Mouse (Mus musculus) hematopoietic stem cell, adult 5-6 weeks (primary cell): ENCODE data around the gene Nhs. TPM values are rescaled to one million over a fixed set of nuclear protein-coding genes. Genes with fewer than 3 reads are reported as not detected.

Experiments used
- ATAC-seq, 2 experiments: fragments of 125-278 bp in 1 of 2; replicated peaks in 1 of 2; 2 replicates each; pipeline ENCODE4 v1.8.0; 2016 to 2017; ENCODE audit warnings: inconsistent platforms in 2 of 2, mild to moderate bottlenecking in 2 of 2, moderate number of reproducible peaks in 2 of 2, low read depth in 1 of 2, moderate TSS enrichment in 1 of 2; ENCODE audit not compliant: low FRiP score in 2 of 2, poor library complexity in 2 of 2, severe bottlenecking in 2 of 2, insufficient read depth in 1 of 2, low TSS enrichment in 1 of 2
- total RNA-seq: library from RNA; stranded (forward); fragments of 172-1452, 232-1000 nt; gene quantifications from 2 replicates; pipeline ENCODE4 v1.2.3, GENCODE M21; 2017

Gene Nhs
- total RNA-seq: not detected in 2 replicates

DNA sequence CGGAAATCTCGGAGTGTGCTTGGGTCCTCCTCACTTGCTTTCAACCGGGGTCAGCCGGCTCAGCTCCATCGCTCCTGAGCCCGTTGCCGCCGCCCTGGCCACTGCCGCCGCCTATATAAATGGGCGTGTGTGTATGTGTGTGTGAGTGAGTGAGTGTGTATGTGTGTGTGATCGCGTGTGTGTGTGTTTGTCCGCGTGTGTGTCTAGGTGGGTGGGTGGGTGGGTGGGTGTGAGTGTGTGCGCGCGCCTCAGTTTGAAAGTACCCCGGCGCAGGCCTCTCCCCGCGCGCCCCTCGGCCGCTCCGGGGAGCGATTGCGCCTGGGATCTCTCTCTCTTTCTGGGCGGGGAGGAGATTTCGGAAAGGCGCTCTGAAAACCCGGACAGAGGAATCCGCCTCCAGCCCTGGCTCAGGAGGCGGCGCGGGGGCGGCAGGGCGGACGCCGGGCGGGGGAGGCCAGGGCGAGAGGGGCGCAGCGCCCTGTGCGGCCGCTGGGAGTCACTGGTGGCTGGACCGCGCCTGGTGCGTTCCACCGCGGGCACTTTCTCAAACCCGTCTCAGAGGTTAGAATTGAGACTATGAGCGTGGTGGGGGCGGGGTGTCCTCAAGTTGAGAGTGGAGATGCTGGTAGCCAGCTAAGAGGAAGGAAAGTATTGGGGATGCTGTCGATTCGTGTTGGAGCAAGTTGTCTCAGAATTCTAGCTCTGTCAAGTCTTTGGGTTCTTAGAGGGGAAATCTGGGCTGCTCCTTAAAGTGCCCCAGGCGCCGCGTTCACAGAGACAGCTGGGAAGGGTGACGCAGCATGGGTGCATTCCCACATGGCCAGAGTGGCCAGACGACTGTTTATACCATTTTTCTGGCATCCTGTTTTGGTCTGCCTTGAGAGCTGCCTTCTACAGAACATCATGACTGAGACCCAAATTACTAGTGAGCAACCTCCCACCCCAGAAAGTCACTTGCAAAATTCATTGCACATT is at the start of gene Nhs:
Gene Nhs, minus strand, starts transcription at position 94 of the 975 bp plus-strand sequence.
- ATAC-seq: peak; percentile 51 to 69

DNA sequence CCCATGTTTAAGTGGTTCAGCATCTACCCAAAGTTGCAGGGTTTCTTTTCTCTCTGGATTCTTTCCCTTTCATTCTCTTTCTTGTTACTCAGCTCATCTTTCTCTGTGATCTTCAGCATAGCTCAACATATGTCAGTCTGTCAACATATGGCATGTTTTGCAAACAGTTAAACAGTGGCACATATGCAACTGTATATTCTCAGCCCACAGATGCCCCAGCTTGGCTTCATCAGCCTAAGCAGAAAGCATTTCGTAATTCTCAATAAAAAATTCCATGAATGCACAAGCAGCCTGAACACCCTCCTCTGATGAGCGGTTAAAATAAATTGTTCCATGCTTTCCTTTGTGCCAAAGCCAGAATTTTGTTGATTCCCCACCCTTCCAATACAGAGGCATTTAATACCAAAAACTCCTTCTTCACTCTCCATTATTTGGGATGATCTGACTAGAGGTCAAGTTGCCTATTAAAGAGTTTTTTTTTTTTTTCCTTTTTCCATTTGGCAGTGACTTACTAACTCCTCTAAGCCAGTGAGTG is 46.9 kb upstream of the Nhs start:
- no peak for ATAC-seq

GRCm38 (mm10) chrX:162158743-162159636 is 540 bp downstream of the Nhs start:
- peak; percentile 60 to 62 for ATAC-seq

DNA sequence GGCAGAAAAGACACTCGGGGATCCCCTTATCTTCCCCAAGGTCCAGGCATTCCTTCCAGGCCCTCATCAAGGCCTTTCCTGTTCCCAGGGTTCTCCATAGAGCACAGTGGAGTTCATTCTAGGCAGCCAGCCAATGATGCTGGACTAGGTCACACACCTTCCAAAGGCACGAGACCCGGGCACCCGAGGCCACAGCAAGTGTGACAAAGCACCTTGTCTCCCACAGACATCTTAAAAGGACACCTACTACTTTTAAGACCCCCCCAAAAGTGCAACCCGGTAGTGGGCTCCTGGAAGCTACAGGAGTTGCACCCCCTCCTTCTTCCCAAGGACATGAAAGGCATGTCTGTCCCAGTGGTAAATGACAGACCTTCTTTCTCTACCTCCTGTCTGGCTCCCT is 1.4 kb downstream of the Nhs start:
- no peak for ATAC-seq

- ATAC-seq: no peak
These were observed 21.7 kb downstream of the Nhs start for GRCm38 (mm10) chrX:162137807-162138206.

- ATAC-seq: no peak
These were observed 46.3 kb downstream of the Nhs start for GRCm38 (mm10) chrX:162113257-162113656.

DNA sequence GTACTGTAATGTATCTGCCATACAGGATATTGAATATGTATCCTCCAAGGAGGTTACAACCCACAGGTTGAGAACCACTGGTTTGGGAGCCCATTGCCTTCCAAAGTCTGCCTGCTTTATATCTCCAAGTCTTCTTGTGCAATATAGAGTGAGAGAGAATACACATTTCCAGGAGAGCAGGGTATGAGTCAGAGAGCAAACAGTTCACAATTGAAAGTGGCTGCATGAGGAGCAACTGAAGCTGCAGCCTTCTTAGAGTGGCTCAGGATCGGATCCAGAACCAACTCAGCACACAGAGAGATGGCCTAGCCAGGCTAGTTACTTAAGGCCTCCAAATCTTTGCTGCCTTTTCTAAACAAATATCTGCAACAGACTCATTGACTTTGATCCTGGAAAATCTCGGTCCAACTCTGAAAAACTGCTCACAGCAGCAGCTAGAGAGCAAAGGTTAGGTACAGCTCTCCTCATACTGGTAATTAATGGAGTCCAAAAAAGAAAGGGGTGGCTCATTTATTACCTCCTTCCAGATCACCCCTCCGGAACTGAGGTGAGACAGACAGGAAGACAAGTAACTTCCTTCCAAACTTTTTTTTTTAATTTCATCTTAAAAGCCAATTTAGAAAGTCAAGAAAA is 56.6 kb downstream of the Nhs start:
- ATAC-seq: no peak

GRCm38 (mm10) chrX:162098364-162098763 is 61.2 kb downstream of the Nhs start:
- no peak for ATAC-seq

DNA sequence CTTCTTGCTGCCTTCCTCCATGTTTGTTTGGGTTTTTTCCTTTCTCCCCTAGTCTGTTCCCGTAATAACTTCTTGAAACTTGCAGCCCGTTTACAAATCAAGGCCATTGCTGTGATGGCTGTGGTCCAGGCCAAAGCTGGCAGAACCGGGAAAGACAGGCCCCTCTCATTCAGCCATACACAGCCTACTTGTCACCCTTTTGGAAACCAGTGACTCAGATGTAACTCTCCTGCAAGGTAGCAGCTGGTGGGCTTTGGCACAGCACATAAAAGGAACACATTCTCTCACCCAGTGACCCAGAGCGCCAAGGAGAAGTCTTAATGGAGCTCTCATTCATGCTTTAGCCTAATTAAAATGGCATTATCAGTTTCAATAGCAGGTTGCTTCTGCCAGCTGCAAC is 72.2 kb downstream of the Nhs start:
- no peak for ATAC-seq

GRCm38 (mm10) chrX:162085897-162086200 is 73.7 kb downstream of the Nhs start:
- no peak for ATAC-seq

GRCm38 (mm10) chrX:162085062-162085896 is 74.3 kb downstream of the Nhs start:
- ATAC-seq: no peak

DNA sequence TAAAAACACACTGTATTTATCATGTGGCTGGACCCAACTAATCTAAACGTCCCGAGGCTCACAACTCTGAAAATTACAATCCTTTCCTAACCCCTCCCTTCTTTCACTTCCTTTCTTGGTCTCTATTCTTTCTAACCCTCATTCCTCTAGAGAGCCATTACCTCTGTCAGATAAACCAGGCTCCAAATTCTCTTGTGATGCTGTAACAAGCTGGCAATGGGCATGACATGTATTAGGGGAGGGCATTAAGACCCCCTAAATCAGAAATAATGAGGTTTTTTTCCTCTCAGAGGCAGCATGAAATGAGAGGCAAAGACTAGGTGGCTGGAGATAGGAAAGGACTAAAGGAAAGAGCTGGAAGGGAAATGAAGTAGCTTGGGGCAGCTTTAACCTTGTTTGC is 96.4 kb downstream of the Nhs start:
- ATAC-seq: no peak

DNA sequence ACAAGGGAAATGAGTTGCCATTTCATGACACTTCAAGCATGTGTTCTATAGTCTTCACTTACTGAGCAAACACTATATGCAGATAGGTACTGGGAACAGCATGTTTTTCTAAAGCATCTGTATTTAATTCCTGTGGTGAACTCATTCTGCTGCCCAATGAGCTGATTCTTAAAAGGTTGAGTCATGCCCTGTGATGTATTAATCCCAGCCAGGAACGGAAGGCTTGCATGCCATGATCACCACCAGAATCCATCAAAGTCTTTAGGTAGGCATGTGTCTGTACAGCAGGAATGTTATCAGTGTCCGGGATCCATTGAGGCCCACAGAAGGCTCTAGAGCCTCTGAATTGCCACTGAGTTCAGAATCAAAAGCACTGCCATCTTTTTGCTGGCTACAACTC is 103.9 kb downstream of the Nhs start:
- no peak for ATAC-seq

- 0 out of 4 replicates have a peak, but pooled peaks of 1 of the 2 experiments have one; percentile 12 for ATAC-seq
These were observed 106.0 kb downstream of the Nhs start for GRCm38 (mm10) chrX:162053566-162053965.

- ATAC-seq: no peak
These were observed 107.0 kb downstream of the Nhs start for GRCm38 (mm10) chrX:162052534-162052933.

DNA sequence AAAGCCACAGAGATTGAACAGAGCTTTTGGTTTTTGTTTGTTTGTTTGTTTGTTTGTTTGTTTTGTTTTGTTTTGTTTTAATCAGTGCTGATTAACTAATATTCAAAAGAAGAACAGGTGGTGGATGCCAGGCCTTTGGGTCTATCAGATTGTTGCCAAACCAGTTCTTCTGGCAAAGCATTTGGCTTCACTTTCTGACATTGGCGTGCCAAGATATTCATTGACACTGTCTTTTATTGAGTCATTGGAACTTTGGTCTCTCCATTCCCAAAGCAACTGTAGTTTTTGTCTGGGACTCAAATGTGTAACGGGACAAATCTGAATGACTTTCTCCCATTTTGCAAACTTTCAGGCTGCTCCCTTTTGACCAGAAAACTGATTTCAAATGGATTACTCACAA is 109.9 kb downstream of the Nhs start:
- no peak for ATAC-seq

- no peak for ATAC-seq
These were observed 114.0 kb downstream of the Nhs start for GRCm38 (mm10) chrX:162045527-162045926.
